Mouse (Mus musculus): ENCODE results near the gene Plce1.

The Plce1 gene

DNA sequence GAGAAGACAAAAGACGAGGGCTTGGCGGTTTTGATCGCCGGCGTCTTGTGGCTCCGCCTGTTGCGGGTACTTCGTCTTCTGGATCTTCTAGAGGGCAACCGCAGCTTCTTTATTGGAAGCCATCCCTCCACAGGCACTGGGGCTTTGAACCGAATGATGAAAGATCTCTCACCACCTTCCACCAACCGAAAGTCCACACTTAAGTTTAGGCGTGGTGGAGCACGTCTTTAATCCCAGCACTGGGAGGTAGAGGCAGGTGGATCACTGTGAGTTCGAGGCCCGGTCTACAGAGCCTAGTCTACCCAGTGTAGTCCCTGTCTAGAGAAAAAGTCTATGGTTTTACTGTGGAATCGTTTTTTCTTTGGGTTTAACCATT is 338.5 kb downstream of the Plce1 start:
- no peak for DNase-seq (ENCODE audit: low spot score in 2 of 2)

GRCm38 (mm10) chr19:38820186-38820804 is 339.4 kb downstream of the Plce1 start:
- DNase-seq (ENCODE audit: low spot score in 2 of 2), result peak in 1 of 2 experiments; percentile 53

DNA sequence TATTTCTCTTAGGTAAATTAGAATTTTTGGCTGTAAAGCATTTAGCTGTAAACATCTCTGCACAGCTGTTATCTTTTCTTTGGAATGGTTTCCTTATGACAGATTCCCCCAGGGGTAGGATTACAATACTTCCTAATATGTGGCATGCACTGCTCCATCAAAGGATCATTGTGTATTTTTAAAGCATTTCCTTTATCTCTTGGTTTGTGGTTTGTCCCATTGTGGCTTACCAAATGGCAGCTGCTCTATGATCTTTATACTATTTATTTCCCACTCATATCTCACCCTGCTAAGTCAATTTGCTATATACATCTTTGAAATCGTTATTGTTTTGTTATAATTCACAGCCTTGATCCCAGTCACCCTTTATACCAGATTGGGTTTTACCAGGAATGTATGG is 352.3 kb downstream of the Plce1 start:
- DNase-seq (ENCODE audit: low spot score in 2 of 2), result no peak

Data from spleen, postnatal 4 days (tissue).